8 mouse cellular contexts compared by ENCODE assay signal in genomic region chr11:61410129-61410528, GRCm38 (mm10). TPM values are rescaled to one million over a fixed set of nuclear protein-coding genes. Genes with fewer than 3 reads are reported as not detected.
DNase-seq lines count a peak whose midpoint lies in the region; ATAC-seq and TF ChIP-seq lines count a peak whose summit lies in the region.

No protein-coding gene starts in this region.

- H3K9me3 ChIP-seq in G1E (replicated peaks) = no peaks in the 10 kb centered on the region

- H3K36me3 ChIP-seq in G1E (replicated peaks) = no peaks in the 10 kb centered on the region

- peaks cover 39% of the 10 kb centered on the region for H3K27me3 ChIP-seq in G1E (ENCODE audit: insufficient read depth, low read length)

- TF ChIP-seq CTCF in G1E (IDR thresholded peaks at IDR 0.05; ENCODE audit: low read depth, low read length) = peak; percentile 96

- peaks cover 10% of the 10 kb centered on the region for H3K4me1 ChIP-seq in G1E (ENCODE audit: insufficient read depth, low read depth, low read length)

- DNase-seq in 3134 (ENCODE audit: extremely low read depth, insufficient read length, low spot score) (peak; percentile 34), G1E (ENCODE audit: low spot score) (peak; percentile 14)
- DNase-seq in cerebellum, adult 8-10 months = peak; percentile 96
- peak; percentile 88 for DNase-seq in gastrocnemius, postnatal 10 days
- peak; percentile 91 for DNase-seq in layer of hippocampus, adult 11-12 months (ENCODE audit: low spot score)
- peak; percentile 87 for DNase-seq in lung, postnatal 10 days
- peak; percentile 79 for DNase-seq in right cerebral cortex, postnatal 36 days (ENCODE audit: low spot score in 2 of 2)
- DNase-seq in urinary bladder, postnatal 4 days (ENCODE audit: low spot score in 2 of 2) = peak; percentile 65 to 82

- no peak for ATAC-seq in G1E (ENCODE audit: extremely low read depth, insufficient number of reproducible peaks, low FRiP score, poor library complexity, severe bottlenecking)

- H3K4me3 ChIP-seq in G1E (ENCODE audit: low read depth, low read length) = no peak overlapping the region

RNA-seq across cellular contexts. Expression of gene Slc47a1, which starts 32.0 kb away (rescaled TPM):
- total RNA-seq in G1E (2014; fragmentation: Nextera tagmentation) = not detected in 2 replicates
- 0.11 TPM in 1 of 2 replicates, not detected in the other for total RNA-seq in G1E (2017)
- polyA plus RNA-seq in G1E (2012) = not detected in 2 replicates
- 1 to 10 TPM; 4.2 to 5.0 TPM for total RNA-seq in gastrocnemius, postnatal 10 days (2021)

RNA-seq across cellular contexts. Expression of gene Rnf112, which starts 43.8 kb away (rescaled TPM):
- total RNA-seq in G1E (2014; fragmentation: Nextera tagmentation) (not detected in 2 replicates), G1E (2017) (0.06 and 0.16 TPM in 2 replicates)
- not detected in 2 replicates for polyA plus RNA-seq in G1E (2012)
- total RNA-seq in gastrocnemius, postnatal 10 days (2021) = 1 to 10 TPM; 2.0 to 2.6 TPM

Comparison
In these comparisons a context has a peak if more than half of its experiments do, and no peak if none do; other contexts are left out.
1. DNase-seq: peak in every context shown above with its lines; median percentile 96 in cerebellum, adult 8-10 months; 91 in layer of hippocampus, adult 11-12 months; 88 in gastrocnemius, postnatal 10 days; 87 in lung, postnatal 10 days; 79 in right cerebral cortex, postnatal 36 days; 74 in urinary bladder, postnatal 4 days; 34 in 3134; 14 in G1E.
2. RNA of gene Slc47a1, which starts 32.0 kb away (total RNA-seq): 4.2 to 5.0 TPM in gastrocnemius, postnatal 10 days; 0.11 TPM in G1E; every median in the first group is over 4 times any median in the second.